Mouse (Mus musculus) heart, postnatal 4 days (tissue): ENCODE data around the gene Ube2v1. TPM values are rescaled to one million over a fixed set of nuclear protein-coding genes. Genes with fewer than 3 reads are reported as not detected.

ENCODE experiments used
- microRNA-seq, 2 experiments: library from miRNA; unstranded; fragments of <30 nt; microRNA quantifications; one replicate each; pipeline ENCODE4 v1.2.0; 2021 to 2022
- total RNA-seq, 2 experiments: library from RNA; stranded (reverse); gene quantifications; 2 replicates each; pipeline ENCODE4 v1.2.3; 2021

Ube2v1 gene
- total RNA-seq, 2 experiments from 2014 or later, result 131 to 137 TPM

Small RNAs within 50 kb of the gene (microRNA-seq; reads per million reads assigned to microRNA genes)
- gene Gm22355, result 0 reads per million in 2 experiments

Other genes with a start within 250 kb of the Ube2v1 start
- 10 to 100 TPM; 29.4 to 30.5 TPM for gene Slc9a8, start 210.4 kb downstream of the Ube2v1 start, total RNA-seq
- 10 to 100 TPM; 39.3 to 39.4 TPM for gene Rnf114, start 139.4 kb downstream of the Ube2v1 start, total RNA-seq
- 10 to 100 TPM; 25.1 to 27.5 TPM for gene Spata2, start 139.2 kb downstream of the Ube2v1 start, total RNA-seq
- gene Snai1, start 93.9 kb downstream of the Ube2v1 start, total RNA-seq, result 1 to 10 TPM; 4.3 to 5.0 TPM
- 10 to 100 TPM; 23.0 to 26.1 TPM for gene Gm20431, start 29.4 kb upstream of the Ube2v1 start, total RNA-seq
- 10 to 100 TPM; 15.9 to 16.6 TPM for gene Cebpb, start 56.8 kb upstream of the Ube2v1 start, total RNA-seq
- 10 to 100 TPM; 41.1 to 41.6 TPM for gene Tmem189, start 57.7 kb upstream of the Ube2v1 start, total RNA-seq